In the genomic region with DNA sequence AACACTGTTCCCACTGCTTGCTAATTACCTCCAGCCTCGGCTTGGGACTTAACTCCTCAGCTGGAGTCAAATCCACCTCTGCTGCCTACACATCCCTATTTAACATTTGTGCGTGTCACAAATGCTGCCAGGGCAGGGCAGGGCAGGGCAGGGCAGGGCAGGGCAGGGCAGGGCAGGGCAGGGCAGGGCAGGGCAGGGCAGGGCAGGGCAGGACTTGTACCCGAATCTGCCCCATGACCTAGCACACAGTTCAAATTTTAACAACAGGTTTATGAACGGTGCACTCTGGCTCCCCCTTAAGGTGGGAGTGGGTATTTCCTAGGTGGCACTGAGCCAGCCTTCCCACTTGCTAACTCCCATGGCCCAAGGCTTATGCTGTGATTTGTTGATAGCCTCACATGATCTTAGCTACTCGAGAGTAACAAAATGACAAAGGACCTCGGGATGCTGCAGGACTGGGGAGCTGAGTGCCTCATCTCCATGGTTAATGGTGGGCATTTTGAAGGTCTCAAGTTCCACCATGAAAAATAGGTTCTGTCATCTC, we compare ENCODE assay signal across 9 mouse cellular contexts. TPM values are rescaled to one million over a fixed set of nuclear protein-coding genes. Genes with fewer than 3 reads are reported as not detected.
DNase-seq lines count a peak whose midpoint lies in the region; ATAC-seq and TF ChIP-seq lines count a peak whose summit lies in the region.
"Had no signal": no experiment of that assay in that cellular context is flagged by ENCODE, and none has a peak within 500 bp of the region (broad histone marks: within the 10 kb centered on the region; RNA-seq: fewer than 3 reads in every experiment).

No protein-coding gene starts in this region.

- no peaks in the 10 kb centered on the region for H3K27me3 ChIP-seq in heart, adult 2 months (ENCODE audit: control insufficient read depth, insufficient read depth, low read length)

- intact Hi-C loops in heart, adult 2 months (cut with DNase I) = no loop called here
- intact Hi-C loops in heart, postnatal 25 days (cut with DNase I) = no loop called here

- TF ChIP-seq EP300 in heart, adult 2 months (IDR thresholded peaks at IDR 0.05; ENCODE audit: insufficient read depth, low read depth, low read length) = no peak

- ATAC-seq in granulocyte monocyte progenitor cell, adult 5-6 weeks (replicated peaks; ENCODE audit: poor library complexity, severe bottlenecking) = peak; percentile 70

- H3K4me1 ChIP-seq in heart, adult 2 months (ENCODE audit: control insufficient read depth, insufficient read depth, low read length) = no peaks in the 10 kb centered on the region; the same call in 1 of the 2 replicates
- H3K4me1 ChIP-seq in cortical plate, adult 2 months (ENCODE audit: control insufficient read depth, insufficient read depth, low read length) = peaks cover 4% of the 10 kb centered on the region; the same call in 1 of the 2 replicates

- H3K9ac ChIP-seq in heart, adult 2 months (ENCODE audit: low read depth, low read length) = no peak overlapping the region

- H3K36me3 ChIP-seq in heart, adult 2 months (ENCODE audit: control insufficient read depth, insufficient read depth, low read length) = no peaks in the 10 kb centered on the region

- DNase-seq in heart, adult 2 months = peak; percentile 43 to 71
- no peak for DNase-seq in heart, postnatal 25 days (ENCODE audit: low spot score)
- DNase-seq in adipocyte (ENCODE audit: low spot score) = peak; percentile 81
- peak; percentile 78 to 83 for DNase-seq in kidney, postnatal 4 days
- DNase-seq in lung, postnatal 10 days = peak; percentile 81
- DNase-seq in retina, postnatal 7 days (ENCODE audit: low read depth, low spot score) = peak; percentile 77

- no peak overlapping the region for H3K27ac ChIP-seq in heart, adult 2 months
- no peak overlapping the region for H3K27ac ChIP-seq in cortical plate, adult 2 months (ENCODE audit: insufficient read depth, low read length)

- peak; percentile 84 for TF ChIP-seq CTCF in heart, adult 2 months (IDR thresholded peaks at IDR 0.05)
- TF ChIP-seq CTCF in cortical plate, adult 2 months (IDR thresholded peaks at IDR 0.05; ENCODE audit: extremely low read depth, insufficient read depth, low read length) = peak; percentile 81

- H3K79me2 ChIP-seq in heart, adult 2 months (replicated peaks; ENCODE audit: control insufficient read depth, insufficient read depth, low read length) = no peaks in the 10 kb centered on the region

- no peak overlapping the region for H3K4me3 ChIP-seq in heart, adult 2 months
- H3K4me3 ChIP-seq in cortical plate, adult 2 months (ENCODE audit: insufficient read depth, low read length) = no peak overlapping the region
- H3K4me3 ChIP-seq: megakaryocyte, embryonic 14.5 days had no signal

- no peak for TF ChIP-seq POLR2A in heart, adult 2 months (IDR thresholded peaks at IDR 0.05; ENCODE audit: insufficient read depth, low read depth, low read length)
- no peak for TF ChIP-seq POLR2A in cortical plate, adult 2 months (IDR thresholded peaks at IDR 0.05; ENCODE audit: extremely low read depth, insufficient read depth, low read length)

- WGBS in heart, adult 2 months = 12% methylated on average over 6 of the region's 6 CpGs

RNA-seq across cellular contexts. Expression of a gene that starts 9.2 kb away (rescaled TPM):
- total RNA-seq in heart, adult 2 months (2021) = 1 to 10 TPM; 1.1 to 1.3 TPM
- 1.4 and 1.9 TPM in 2 replicates for polyA plus RNA-seq in heart, adult 2 months (2012; rRNA removed)
- total RNA-seq in heart, postnatal 25 days (2021) = 1 to 10 TPM in 1 of 2 experiments, under 1 TPM in 1; 0.95 to 1.3 TPM
- 20.8 and 21.3 TPM in 2 replicates for polyA plus RNA-seq in cortical plate, adult 2 months (2012; rRNA removed)
- total RNA-seq in granulocyte monocyte progenitor cell, adult 5-6 weeks (2014; fragmentation: Nextera tagmentation) = not detected in 2 replicates
- not detected in 2 replicates for total RNA-seq in granulocyte monocyte progenitor cell, adult 5-6 weeks (2017)

RNA-seq across cellular contexts. Expression of a gene that starts 29.7 kb away (rescaled TPM):
- total RNA-seq in heart, adult 2 months (2021) = 10 to 100 TPM; 12.5 TPM
- 17.4 and 17.9 TPM in 2 replicates for polyA plus RNA-seq in heart, adult 2 months (2012; rRNA removed)
- total RNA-seq in heart, postnatal 25 days (2021) = 10 to 100 TPM; 12.1 to 12.3 TPM
- 16.9 and 17.4 TPM in 2 replicates for polyA plus RNA-seq in cortical plate, adult 2 months (2012; rRNA removed)
- total RNA-seq in granulocyte monocyte progenitor cell, adult 5-6 weeks (2014; fragmentation: Nextera tagmentation) = 10.5 and 11.8 TPM in 2 replicates
- 7.8 and 12.9 TPM in 2 replicates for total RNA-seq in granulocyte monocyte progenitor cell, adult 5-6 weeks (2017)

RNA-seq across cellular contexts. Expression of a gene that starts 31.8 kb away (rescaled TPM):
- under 1 TPM; 0.55 to 0.63 TPM for total RNA-seq in heart, adult 2 months (2021)
- polyA plus RNA-seq in heart, adult 2 months (2012; rRNA removed) = 0.31 and 0.41 TPM in 2 replicates
- under 1 TPM; 0.45 to 0.99 TPM for total RNA-seq in heart, postnatal 25 days (2021)
- 0.35 and 0.44 TPM in 2 replicates for polyA plus RNA-seq in cortical plate, adult 2 months (2012; rRNA removed)
- total RNA-seq in granulocyte monocyte progenitor cell, adult 5-6 weeks (2014; fragmentation: Nextera tagmentation) = 0.60 TPM in 1 of 2 replicates, not detected in the other
- total RNA-seq in granulocyte monocyte progenitor cell, adult 5-6 weeks (2017) = 1.6 and 2.5 TPM in 2 replicates

RNA-seq across cellular contexts. Expression of a gene that starts 38.7 kb away (rescaled TPM):
- under 1 TPM; 0.26 to 0.50 TPM for total RNA-seq in heart, adult 2 months (2021)
- polyA plus RNA-seq in heart, adult 2 months (2012; rRNA removed) = 5.3 and 5.6 TPM in 2 replicates
- total RNA-seq in heart, postnatal 25 days (2021) = 1 to 10 TPM in 1 of 2 experiments, under 1 TPM in 1; 0.65 to 1.3 TPM
- polyA plus RNA-seq in cortical plate, adult 2 months (2012; rRNA removed) = 23.6 and 24.7 TPM in 2 replicates
- 6.3 and 8.7 TPM in 2 replicates for total RNA-seq in granulocyte monocyte progenitor cell, adult 5-6 weeks (2014; fragmentation: Nextera tagmentation)
- 0.99 TPM in 1 of 2 replicates, not detected in the other for total RNA-seq in granulocyte monocyte progenitor cell, adult 5-6 weeks (2017)

RNA-seq across cellular contexts. Expression of a gene that starts 44.8 kb away (rescaled TPM):
- total RNA-seq in heart, adult 2 months (2021) = 10 to 100 TPM; 24.0 to 29.5 TPM
- polyA plus RNA-seq in heart, adult 2 months (2012; rRNA removed) = 59.6 and 61.7 TPM in 2 replicates
- total RNA-seq in heart, postnatal 25 days (2021) = 10 to 100 TPM; 23.1 to 24.6 TPM
- 135 and 141 TPM in 2 replicates for polyA plus RNA-seq in cortical plate, adult 2 months (2012; rRNA removed)
- total RNA-seq in granulocyte monocyte progenitor cell, adult 5-6 weeks (2014; fragmentation: Nextera tagmentation) = 32.6 and 33.3 TPM in 2 replicates
- 30.1 and 35.5 TPM in 2 replicates for total RNA-seq in granulocyte monocyte progenitor cell, adult 5-6 weeks (2017)
